Mouse (Mus musculus) heart, postnatal 10 days (tissue): ENCODE measurements at regions not wholly inside any gene's neighbourhood (a gene's known extent, or its start where the extent isn't known, plus 50 kb on each side); places are given as distances from the start of the nearest gene placed in this dataset.

Source experiments
- DNase-seq, 2 experiments: peaks; one replicate each; pipeline ENCODE4 v3.0.0; 2021
- intact Hi-C: fragments of 180-260 bp; cut with DNase I; formaldehyde crosslinking; loops from one replicate; pipeline ENCODE4 v1.15.1; 2025

DNA sequence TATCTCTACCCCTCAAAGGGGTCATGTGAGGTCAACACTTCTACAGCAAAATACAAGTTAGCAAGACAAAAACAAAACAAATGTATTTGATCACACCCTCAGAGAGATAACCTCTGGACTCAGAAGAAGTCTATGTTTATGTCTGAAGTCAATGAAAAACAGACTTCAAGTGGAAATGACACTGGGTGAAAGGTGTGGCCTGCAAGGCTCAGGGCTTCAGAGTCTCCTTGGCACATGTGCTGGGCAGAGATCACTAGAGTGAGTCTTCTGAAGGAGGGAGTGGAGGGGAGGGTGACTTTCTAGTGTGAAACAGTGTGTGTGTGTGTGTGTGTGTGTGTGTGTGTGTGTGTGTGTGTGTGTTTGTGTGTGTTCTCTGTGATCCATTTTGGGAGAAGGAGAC is 68.2 kb downstream of the Il12a start:
- DNase-seq: no peak
- intact Hi-C loops: no loop called here

DNA sequence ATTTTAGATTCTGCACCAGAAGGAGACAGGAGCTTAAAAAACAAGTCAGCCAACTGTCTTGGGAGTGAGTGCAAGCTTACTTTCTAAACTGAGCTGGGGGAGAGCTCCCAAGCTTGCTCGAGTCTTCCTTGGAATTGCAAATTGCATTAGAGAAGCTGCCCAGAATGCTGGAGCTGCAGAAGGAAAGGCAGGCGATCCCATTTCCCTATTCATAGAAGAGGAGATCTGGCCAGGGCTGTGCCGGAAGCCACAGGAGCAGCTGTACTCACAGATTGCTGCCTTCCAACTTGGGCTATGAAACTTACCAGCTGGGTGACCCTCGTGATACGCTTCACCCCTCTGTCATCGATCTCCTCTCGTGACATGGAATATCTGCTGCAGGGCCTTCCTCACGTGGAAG is 68.9 kb downstream of the Il12a start:
- DNase-seq: peak; percentile 74 to 79
- intact Hi-C loops: no loop called here

DNA sequence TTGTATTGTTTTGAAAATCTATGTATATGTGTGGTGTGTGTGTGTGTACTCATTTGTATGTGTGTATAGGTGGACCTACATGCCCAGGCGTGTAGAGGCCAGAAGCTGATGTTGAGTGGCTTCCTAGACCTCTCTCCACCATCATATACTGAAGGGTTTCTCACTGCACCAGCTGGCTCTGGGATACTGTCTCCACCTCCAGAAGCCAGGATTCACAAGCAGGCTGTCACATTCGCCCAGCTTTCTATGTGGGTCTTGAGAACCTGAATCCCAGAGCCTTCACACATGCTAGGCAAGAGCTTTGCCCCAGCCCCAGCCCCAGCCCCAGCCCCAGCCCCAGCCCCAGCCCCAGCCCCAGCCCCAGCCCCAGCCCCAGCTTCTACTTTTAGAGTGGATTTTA is 70.4 kb downstream of the Il12a start:
- intact Hi-C loops: no loop called here
- DNase-seq: no peak

DNA sequence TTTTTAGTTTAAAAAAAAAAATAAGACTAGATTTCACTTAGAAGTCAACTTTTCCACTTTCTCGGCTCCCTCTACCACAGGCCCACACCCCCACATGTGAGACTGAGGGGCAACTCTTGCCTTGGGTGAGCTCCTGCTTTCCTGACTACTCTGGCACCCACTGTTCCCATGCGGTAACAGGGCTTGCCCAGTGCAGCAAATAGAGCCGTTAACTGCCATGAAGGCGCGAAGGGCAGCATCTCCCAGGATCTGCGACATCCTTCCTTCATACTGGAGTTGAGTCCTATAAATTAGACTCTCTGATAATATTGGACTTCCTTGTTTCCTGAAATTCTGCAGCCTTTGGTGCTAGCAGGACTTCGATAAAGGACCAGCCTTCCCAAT is 70.8 kb downstream of the Il12a start:
- intact Hi-C loops: no loop called here
- DNase-seq: no peak

DNA sequence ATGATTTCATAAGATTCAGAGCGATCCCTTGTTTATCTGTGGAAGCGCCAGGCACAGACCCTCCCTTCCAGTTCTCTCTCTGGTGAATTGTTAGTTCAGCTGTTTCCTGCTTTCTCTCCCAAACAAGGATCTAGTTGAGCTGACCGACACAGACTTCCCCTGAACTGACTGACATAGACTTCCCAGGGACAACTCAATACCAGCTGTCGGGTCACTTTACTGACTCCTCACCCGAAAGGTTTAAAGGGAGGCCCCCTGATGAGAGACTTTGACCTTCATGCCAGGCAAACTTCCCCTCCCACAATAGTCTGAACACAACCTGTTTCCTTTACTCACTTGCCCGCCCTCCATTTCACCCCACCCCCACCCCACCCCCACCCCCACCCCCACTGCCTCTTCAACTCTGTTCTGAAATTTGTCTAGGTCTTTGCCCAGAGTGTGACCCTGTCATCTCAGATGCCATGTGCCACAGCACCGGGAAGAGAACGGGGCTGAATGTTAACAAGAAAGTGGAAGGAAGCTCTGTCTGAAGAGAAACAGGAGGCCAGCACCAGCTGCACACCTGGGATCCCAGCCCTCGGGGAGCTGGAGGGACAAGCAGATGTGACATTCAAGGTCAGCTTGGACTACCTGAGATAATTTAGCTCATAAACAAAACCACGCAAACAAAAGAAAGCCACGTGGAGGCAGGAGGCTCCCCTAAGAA is 71.3 kb downstream of the Il12a start:
- DNase-seq: peak in 1 of 2 experiments; percentile 49

DNA sequence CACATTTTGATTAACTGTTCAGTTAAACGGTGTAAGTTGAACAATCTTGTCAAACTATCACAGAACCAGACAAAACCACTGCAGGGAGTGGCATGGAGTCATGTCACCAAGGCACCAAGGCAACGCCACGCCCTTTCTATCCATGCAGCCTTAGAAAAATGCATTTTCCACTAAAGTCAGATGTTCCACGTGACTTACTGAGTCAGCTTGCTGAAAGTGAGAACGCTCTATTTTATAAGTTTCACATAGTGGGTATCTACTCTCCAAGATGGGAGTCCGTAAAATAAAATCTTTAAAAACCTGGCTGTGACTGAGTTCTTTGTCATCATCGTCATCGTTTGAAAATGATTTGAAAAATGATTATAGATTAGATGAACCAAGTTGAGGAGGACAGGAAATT is 72.5 kb downstream of the Il12a start:
- DNase-seq: no peak
- intact Hi-C loops: no loop called here

More for the DNA sequence above, 71.3 kb downstream of the Il12a start:
- intact Hi-C loops: no loop called here

DNA sequence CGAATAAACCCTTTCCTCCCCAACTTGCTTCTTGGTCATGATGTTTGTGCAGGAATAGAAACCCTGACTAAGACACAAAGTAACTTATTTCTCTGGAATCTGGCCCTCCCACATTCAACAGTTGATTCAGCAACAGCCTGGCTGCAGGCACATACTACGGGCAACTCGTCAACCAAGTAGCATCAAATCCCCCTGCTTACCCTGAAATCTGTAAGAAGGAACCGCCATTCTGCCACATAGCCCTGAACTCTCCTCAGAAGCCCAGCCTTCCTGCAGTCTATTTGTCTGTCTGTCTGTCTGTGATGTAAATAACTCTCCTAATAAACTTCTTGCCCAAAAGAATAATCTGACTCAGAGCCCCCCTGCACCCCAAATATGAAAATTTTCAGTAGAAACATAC is 73.9 kb downstream of the Il12a start:
- no peak for DNase-seq
- intact Hi-C loops: no loop called here

DNA sequence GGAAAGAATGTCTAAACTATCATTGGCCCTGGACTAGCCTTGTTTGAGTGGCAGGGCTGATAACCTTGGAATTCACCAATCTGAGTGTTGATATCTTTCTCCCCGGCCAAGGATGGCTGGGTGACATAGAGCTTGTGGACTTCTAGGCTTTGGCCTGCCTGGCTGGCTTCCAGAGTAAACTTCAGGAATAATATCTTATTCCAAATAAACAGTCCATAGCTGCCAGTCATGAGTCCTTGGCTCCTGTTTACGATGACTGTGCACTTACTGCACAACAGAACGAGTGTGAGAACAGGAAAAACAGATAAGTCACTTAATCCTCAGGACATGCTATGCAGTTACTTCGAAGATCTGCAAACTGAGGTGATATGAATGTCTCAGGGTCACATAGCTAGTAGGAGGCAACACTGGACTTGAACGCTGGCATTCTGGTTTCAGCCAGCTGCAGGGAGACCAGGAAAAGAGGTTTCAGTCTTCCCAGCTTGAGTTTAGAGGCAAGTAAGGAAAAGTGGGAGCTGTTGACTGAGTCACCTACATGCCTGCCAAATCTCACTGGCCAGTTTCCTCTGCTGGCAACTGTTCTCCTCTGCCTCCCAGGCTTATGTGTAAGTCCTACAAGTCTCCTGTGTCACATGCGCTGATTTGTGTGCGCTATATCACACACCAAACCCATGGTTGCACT is 74.6 kb downstream of the Il12a start:
- peak; percentile 82 to 86 for DNase-seq
- intact Hi-C loops: no loop called here

DNA sequence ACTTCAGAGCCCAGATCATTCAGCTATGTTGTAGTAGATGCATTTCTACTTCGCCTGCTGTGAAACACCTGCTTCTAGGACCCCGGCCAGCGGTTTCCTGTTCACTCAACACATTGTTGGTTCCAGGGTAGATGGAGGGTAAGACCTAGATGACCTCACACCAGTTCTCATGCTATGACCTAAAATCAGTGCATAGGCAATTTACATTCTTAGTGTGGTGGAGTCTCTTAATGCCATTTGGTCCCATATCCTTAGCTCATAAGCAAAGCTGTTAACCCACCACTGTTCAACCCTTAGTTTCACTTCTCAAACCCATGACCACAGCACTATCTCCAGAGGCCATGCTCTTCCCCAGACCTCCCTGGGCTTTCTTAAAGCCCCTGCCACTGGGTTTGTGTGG is 81.1 kb downstream of the Il12a start:
- no peak for DNase-seq

DNA sequence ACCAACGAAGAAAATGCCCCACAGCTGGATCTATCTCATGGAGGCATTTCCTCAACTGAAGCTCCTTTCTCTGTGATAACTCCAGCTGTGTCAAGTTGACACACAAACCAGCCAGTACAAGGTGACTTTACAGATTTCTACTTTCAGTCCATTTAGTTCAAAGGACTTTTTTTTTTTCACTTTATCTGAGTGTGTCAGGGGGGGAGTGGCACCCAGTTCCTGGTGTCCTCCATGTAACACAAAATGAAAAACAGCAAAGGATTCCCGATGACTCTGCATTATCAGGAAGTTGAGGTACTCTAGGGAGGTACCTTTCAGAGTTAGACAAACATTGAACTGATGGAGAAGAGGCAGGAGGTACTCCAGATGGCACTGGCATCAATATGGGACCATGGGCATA is 87.4 kb downstream of the Il12a start:
- no peak for DNase-seq
- intact Hi-C loops: no loop called here

More for the DNA sequence above, 81.1 kb downstream of the Il12a start:
- intact Hi-C loops: no loop called here

DNA sequence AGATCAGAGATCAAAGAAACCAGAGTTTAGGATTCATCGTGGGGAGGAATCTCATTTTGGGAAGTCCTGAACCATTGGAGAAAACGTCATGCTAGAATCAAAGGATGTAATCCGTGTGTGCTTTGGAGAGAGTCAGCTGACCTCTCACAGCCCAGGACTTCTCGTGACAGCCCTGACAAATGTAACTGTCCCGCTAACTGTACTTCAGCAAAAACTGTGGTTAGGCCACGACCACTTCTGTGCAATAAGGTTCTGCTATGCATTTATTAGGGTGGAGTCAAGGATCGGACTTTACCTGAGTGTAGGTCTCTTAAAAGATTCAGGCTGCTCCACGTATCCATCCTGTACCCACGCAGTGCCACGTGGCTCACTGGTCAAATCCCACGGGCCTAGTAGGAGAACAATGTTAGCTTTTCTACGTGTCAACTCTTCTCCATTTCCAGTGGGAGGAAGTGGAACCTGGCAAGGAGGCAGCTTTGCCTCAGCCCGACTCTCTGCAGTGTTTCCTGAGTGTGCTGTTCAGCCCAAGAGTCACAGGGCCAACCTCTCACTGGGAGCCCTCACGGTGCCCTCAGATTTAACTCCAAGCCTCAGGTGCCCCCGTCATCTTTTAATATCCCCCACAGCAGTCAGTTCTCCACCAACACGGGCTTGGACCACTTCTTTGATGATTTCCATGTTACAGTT is 88.1 kb downstream of the Il12a start:
- no peak for DNase-seq
- intact Hi-C loops: no loop called here

DNA sequence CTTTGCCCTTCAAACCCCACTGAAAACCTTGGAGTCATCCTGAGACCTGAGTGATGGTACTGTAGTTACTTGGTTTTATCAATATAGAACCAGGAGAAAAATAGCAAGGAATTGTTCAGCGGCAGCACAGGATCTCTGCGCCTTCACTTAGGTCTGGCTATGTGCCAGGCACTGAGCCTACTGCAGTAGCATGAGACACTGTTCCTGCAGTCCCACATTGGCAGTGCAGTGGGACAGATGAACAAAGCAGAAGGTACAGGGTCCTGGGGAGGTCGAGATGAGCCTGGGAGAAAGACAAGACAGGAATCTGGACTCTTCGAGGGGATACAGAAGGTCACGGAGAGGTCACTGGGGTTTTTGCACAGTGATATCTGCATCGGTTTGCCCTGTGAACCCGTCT is 88.5 kb upstream of the 1110032F04Rik start:
- intact Hi-C loops: no loop called here
- peak in 1 of 2 experiments; percentile 37 for DNase-seq

DNA sequence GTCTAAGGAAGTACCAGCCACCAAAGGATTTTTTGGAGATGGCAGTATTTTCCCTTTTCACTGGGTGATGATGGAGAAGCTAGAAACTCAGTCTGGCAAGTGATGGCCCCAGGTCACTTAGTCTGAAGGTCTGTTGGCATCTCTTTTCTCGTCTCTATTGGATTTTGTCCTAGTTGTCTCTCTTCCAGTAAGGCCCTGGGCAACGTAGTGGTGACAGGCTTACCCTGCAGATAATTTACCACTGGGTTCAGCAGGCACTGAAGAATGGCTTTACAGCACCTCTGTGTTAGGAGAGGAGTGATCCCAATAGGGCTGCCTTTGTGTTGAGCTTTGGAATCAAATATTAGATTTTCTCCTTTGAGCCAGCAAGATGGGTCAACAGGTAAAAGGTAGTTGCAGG is 87.9 kb upstream of the 1110032F04Rik start:
- no peak for DNase-seq
- intact Hi-C loops: no loop called here

DNA sequence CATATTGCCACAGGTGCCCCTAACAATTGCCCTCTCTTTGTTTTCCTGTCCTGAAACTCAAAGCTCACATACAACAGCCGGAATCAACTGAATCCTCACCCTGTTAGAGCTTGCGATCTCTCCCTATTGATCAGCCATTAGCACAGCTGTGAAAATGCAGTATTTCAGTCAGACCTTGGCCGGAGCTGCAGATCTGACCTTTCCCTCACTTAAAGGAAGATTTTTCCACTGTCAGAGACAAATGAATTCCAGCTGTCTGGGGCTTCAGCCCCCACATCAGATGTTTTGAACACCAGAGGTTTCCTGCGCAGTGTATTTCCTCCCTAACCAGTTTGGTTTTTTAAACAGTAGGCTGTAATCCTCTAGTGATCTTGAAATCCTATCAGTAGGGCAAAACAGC is 87.0 kb upstream of the 1110032F04Rik start:
- no peak for DNase-seq
- intact Hi-C loops: no loop called here

DNA sequence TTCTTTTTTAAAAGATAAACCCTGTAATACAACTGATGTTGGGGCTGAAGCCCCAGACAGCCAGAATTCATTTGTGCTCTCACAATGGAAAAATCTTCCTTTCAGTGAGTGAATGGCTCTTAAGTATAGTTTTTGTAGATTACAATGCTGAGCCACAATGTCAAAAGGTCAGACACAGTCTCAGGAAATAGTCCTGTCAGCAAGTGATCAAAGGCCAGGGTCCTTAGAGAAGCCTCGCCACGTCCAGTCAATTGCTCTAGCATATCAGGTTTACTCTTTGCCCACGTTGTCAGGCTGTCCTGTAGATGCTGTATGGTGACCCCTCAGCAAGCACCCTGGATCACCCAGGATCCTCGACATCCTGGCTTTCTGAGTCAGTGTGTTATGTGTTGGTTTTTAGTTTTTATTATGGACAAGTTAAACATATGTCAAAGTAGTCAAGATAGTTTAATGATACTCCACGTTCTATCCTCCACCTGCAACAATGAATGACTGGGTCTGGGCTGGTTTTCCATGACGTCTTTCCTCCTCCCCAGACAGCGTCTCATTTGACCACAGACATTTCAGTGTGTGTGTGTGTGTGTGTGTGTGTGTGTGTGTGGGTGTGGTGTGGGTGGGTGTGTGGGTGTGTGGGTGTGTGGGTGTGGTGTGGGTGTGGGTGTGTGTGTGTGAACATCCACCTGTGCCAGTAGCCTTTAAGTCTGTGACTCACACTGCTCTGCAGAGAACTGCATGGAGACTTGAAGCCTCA is 85.5 kb upstream of the 1110032F04Rik start:
- DNase-seq: no peak
- intact Hi-C loops: no loop called here

DNA sequence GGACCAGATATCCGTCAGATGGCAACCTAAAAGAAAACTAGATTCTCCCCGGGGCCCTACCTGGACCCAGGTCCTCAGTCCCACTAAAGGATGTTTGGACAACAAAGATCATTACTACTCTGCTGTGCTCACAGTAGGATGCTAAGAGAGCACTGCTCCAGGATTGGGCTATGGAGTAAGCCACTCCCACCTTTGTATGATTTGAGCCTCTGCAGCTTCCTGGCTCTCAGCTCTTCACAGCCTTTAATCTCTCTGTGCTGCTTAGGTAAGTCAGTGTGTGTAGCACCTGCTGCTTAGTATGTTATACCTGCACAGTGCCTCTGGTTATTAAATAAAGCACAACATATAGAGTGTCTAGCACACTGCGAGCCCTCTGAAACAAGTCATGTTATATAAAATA is 82.6 kb upstream of the 1110032F04Rik start:
- intact Hi-C loops: no loop called here
- DNase-seq: no peak

DNA sequence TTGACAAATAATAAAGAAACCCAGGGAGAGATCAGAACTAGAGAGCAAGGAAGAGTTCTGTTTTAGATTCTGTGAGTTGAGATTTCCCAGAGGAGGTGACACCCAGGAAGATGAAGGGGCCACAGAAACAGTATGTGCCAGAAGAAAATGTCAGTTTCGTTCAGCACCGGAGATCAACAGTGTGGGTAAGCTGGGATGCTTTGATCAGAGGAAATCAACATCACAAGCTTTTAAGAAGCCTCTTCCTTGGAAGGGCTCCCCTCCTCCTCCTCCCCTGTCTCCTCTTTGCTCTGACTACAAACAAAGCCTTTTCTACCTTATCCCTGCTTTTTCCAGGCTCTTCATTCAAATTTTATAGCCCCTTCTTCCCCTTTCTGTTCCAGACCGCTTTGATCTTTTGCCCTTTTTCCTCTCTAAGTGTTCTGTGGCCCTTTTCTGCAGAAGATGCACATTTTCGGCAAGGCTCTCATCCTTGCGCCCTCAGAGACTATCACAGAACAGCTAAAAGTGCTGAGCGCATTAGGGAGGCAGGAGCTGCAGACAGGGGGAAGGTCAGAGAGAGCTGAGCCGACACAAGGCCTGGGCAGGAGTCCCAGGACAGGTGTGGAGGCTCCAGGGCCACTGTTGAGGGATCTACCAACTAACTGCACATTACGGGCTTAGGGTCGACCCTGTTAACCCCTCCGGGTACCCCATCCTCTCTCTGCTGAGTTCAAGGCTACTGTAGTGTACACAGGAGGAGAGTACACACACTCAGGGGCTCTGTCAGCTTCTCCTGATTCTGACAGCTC is 81.8 kb upstream of the 1110032F04Rik start:
- no peak for DNase-seq
- intact Hi-C loops: no loop called here

DNA sequence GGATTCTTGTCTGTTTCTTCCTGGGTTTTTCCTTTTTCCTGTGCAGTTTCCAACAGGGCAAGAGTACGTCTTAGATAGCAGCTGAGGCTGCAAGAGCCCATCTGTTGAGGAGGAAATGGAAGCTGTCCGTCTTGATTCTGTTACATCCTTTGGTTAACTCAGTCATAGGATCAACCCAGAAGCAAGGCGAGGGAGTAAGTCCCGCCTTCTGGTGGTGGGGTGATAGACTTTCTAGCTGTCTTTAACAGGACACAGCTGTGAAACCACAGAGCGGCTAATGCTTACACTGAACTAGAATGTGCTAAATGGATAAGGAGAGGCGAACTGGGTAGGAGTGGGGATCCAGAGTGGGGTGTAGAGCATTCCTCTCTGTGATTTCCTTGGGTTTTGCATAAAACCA is 79.9 kb upstream of the 1110032F04Rik start:
- intact Hi-C loops: no loop called here
- peak; percentile 30 to 32 for DNase-seq

DNA sequence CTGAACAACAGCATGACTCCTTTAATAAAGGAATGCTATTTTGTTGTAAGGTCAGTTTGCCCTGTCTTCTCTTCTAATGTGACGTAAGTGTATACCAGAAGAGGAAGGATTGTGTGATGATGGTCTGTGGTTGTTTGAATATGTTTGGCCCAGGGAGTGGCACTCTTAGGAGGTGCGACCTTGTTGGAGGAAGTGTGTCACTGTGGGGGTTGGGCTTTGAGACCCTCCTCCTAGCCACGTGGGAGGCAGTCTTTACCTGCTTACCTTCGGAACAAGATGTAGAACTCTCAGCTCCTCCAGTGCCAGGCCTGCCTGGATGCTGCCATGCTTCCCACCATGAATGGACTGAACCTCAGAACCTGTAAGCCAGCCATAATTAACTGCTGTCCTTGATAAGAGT is 78.9 kb upstream of the 1110032F04Rik start:
- DNase-seq: no peak
- intact Hi-C loops: no loop called here

DNA sequence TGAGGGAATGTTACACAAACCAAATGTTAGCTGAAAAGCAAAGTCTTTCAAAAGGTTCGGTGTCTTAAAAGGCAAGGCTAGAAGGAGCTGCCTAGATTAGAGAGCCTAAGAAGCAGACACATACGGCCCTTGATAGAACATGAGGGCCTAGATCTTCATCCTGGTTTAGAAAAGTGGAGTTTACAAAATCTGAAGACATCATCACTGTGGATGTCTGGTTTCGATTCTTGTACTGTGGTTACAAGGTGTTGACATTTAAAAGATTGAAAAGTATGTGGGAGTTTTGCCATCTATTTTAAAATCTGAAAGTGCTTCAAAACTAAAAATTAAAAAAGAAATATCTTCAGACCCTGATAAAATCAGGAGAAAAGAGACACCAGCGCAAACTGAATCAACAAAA is 76.5 kb upstream of the 1110032F04Rik start:
- intact Hi-C loops: no loop called here
- no peak for DNase-seq

DNA sequence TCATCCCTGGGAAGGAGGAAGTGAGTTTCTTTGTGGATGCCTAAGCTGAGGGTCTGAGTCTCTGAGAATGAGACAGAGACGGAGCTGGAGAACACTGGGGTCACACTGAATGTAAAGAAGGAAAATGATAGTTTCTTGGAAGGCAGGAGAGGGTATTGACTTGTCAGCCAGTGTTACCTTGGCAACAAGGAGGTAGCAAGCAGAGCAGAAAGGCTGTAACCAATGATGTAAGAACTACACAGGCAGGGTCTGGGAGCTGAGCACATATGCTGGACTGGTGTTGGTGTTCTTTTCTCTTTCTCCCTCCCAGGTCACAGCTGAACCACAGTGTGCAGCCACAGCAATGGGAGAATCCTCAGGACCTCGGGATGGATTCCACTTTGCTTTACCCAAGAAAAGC is 75.5 kb upstream of the 1110032F04Rik start:
- intact Hi-C loops: no loop called here
- no peak for DNase-seq
